Mouse (Mus musculus) heart, embryonic 14.5 days (tissue): ENCODE data around the gene St3gal4. TPM values are rescaled to one million over a fixed set of nuclear protein-coding genes. Genes with fewer than 3 reads are reported as not detected.
"Not testable (repeated sequence)": the region's sequence is repeated elsewhere in the genome, so short reads cannot be mapped to it uniquely, and the experiment has no call there.

Source experiments
- ATAC-seq: fragments of 200-750 bp; cut with Nextera tagmentation; 2 replicates; pipeline ENCODE4 v1.8.0; 2017; ENCODE audit warnings: low read depth, moderate TSS enrichment; ENCODE audit not compliant: insufficient number of reproducible peaks, insufficient read depth, low FRiP score
- H3K27ac ChIP-seq, 2 experiments: fragments of 200-500 bp in 1 of 2; fragments of 300-500 bp in 1 of 2; sonication (generic) in 1 of 2; replicated peaks in 1 of 2; 2 replicates each; pipeline ENCODE4 v1.5.1; 2012 to 2014; ENCODE audit warnings: low read depth in 2 of 2, low read length in 2 of 2, control low read depth in 1 of 2, mild to moderate bottlenecking in 1 of 2, mixed read lengths in 1 of 2; ENCODE audit not compliant: control insufficient read depth in 1 of 2, insufficient read depth in 1 of 2
- H3K27me3 ChIP-seq: fragments of 300-500 bp; sonication (generic); 2 replicates; pipeline ENCODE4 v1.6.1; 2014; ENCODE audit warnings: mild to moderate bottlenecking, low read length, control low read depth; ENCODE audit not compliant: control insufficient read depth, insufficient read depth
- H3K36me3 ChIP-seq: fragments of 300-500 bp; sonication (generic); 2 replicates; pipeline ENCODE4 v1.6.1; 2014; ENCODE audit warnings: mild to moderate bottlenecking, control low read depth, low read length, mixed read lengths; ENCODE audit not compliant: control insufficient read depth, insufficient read depth
- H3K4me1 ChIP-seq, 2 experiments: fragments of 200-500 bp in 1 of 2; fragments of 300-500 bp in 1 of 2; sonication (generic) in 1 of 2; 2 replicates each; pipeline ENCODE4 v1.6.1; 2012 to 2014; ENCODE audit warnings: low read length in 2 of 2, control low read depth in 1 of 2, mixed read lengths in 1 of 2; ENCODE audit not compliant: control insufficient read depth in 2 of 2, insufficient read depth in 2 of 2
- H3K4me2 ChIP-seq: fragments of 300-500 bp; sonication (generic); 2 replicates; pipeline ENCODE4 v1.6.1; 2014; ENCODE audit warnings: mild to moderate bottlenecking, low read length
- H3K4me3 ChIP-seq, 2 experiments: fragments of 200-500 bp in 1 of 2; fragments of 300-500 bp in 1 of 2; sonication (generic) in 1 of 2; 2 replicates each; pipeline ENCODE4 v1.5.1; 2012 to 2014; ENCODE audit warnings: low read length in 2 of 2, mild to moderate bottlenecking in 2 of 2, control low read depth in 1 of 2, low read depth in 1 of 2, moderate library complexity in 1 of 2; ENCODE audit not compliant: control insufficient read depth in 1 of 2, insufficient read depth in 1 of 2
- H3K9ac ChIP-seq: fragments of 300-500 bp; sonication (generic); 2 replicates; pipeline ENCODE4 v1.6.1; 2014; ENCODE audit warnings: mild to moderate bottlenecking, low read length
- H3K9me3 ChIP-seq: fragments of 300-500 bp; sonication (generic); 2 replicates; pipeline ENCODE4 v1.6.1; 2016; ENCODE audit warnings: low read length, control low read depth; ENCODE audit not compliant: control insufficient read depth
- WGBS: fragments of 180-500 bp; shearing (Covaris S2); extraction: QIAGEN DNeasy Blood & Tissue Kit; methylation state at CpG from one replicate; pipeline ENCODE4 v1.1.7; 2014; 5-methylcytosine and 5-hydroxymethylcytosine counted together
- polyA plus RNA-seq: library from polyadenylated mRNA; unstranded; fragments of >200 nt; fragmentation: Nextera tagmentation; extraction: Ambion mirVana; gene quantifications from 2 replicates; pipeline ENCODE4 v1.2.1, GENCODE M21; 2014

The St3gal4 gene
- polyA plus RNA-seq, 1 experiment from 2014 or later: 22.9 TPM

DNA sequence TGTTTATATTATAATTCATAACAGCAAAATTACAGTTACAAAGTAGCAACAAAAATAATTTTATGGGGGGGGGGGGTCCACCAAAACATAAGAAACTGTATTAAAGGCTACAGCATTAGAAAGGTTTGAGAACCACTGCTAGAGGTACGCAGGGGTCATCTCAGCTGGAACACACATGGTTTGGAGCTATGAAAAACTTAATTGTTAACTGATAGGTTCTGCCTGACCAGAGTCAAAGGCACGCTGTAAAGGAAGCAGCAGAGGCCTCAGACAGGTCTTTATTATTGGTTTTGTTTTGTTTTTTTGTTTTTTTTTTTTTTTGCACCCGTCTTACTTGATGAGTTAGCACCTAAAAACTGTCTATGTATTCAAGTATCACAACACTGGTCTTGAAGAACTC, 39.4 kb upstream of the St3gal4 start:
- Histone ChIP-seq H3K9ac (no peak overlapping the region), H3K27me3 (no peaks in the 10 kb centered on the region), H3K27ac (no peak overlapping the region), H3K36me3 (peaks cover 6% of the 10 kb centered on the region), H3K9me3 (no peaks in the 10 kb centered on the region), H3K4me2 (no peak overlapping the region), H3K4me1 (peaks cover 0 to 9% of the 10 kb centered on the region in 2 experiments; a peak in 1 of 4 replicates), H3K4me3 (no peak overlapping the region)
- 81% methylated on average over 3 of the region's 3 CpGs for WGBS
- no peak for ATAC-seq

DNA sequence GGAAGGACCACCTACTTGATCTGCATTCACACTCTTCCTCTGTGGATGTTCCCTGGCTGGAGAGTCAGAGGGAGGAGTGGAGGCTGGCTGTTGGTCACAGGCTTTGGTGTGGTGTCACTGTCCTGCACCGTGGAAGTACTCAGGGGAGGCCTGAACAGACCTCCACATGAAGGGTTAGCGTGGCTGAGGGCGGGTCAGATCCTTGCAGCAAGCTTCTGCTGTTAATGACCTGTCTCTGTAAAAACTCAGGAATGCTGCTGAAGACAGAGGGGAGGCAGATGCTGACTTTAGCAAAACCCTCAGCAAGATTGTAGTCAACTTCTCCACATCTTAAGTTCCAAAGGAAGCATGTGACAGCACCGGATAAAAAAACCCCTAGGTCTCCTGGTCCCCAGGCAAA, 37.8 kb upstream of the St3gal4 start:
- H3K27ac ChIP-seq: no peak overlapping the region; a peak in 1 of 4 replicates
- peaks cover 0 to 9% of the 10 kb centered on the region in 2 experiments; a peak in 1 of 4 replicates for H3K4me1 ChIP-seq
- no peaks in the 10 kb centered on the region for H3K9me3 ChIP-seq
- H3K27me3 ChIP-seq: no peaks in the 10 kb centered on the region
- WGBS: 87% methylated on average over 4 of the region's 4 CpGs
- ATAC-seq: no peak
- H3K9ac ChIP-seq: no peak overlapping the region
- no peak overlapping the region for H3K4me2 ChIP-seq
- no peaks in the 10 kb centered on the region for H3K36me3 ChIP-seq
- no peak overlapping the region for H3K4me3 ChIP-seq

DNA sequence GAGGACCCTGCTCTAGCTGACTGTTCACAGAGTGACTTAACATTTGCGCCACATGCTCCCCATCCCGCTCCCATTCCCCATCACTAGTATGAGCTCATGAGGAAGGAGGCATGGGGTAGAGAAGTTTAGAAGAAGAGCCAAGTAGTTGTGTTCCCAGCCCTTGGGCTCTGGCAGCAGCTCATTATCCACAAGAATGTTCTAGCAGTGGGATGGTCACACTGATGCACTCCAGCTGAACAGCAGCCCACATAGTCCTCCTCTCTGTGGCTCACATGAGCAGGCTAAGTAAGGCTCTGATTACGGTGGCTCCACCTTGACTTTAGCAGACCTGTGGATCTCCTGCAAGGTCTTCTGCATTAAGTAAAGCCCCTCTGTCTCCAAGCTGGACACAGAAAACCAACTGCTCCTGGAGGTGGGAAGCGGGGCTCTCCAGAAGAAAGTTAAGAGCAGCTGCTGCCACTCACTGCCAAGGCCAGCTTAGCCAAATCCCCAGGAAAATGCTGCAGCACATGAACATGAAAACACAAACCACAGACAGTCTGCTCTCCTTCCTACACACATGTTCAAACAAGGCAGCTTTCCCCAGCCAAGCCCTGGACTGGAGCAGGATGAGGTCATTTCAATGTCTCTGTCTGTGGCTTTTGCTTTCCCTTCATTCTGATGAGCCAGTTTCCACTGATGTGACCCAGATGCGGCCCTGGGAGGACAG, 37.1 kb upstream of the St3gal4 start:
- Histone ChIP-seq H3K4me2 (no peak overlapping the region), H3K4me1 (peaks cover 0 to 9% of the 10 kb centered on the region in 2 experiments; a peak in 1 of 4 replicates), H3K4me3 (no peak overlapping the region), H3K27ac (peak overlapping the region in 1 of 2 experiments; percentile 48; a peak in 2 of 4 replicates), H3K9me3 (no peaks in the 10 kb centered on the region), H3K27me3 (no peaks in the 10 kb centered on the region), H3K36me3 (no peaks in the 10 kb centered on the region), H3K9ac (no peak overlapping the region)
- WGBS: 87% methylated on average over 5 of the region's 5 CpGs
- ATAC-seq: no peak

DNA sequence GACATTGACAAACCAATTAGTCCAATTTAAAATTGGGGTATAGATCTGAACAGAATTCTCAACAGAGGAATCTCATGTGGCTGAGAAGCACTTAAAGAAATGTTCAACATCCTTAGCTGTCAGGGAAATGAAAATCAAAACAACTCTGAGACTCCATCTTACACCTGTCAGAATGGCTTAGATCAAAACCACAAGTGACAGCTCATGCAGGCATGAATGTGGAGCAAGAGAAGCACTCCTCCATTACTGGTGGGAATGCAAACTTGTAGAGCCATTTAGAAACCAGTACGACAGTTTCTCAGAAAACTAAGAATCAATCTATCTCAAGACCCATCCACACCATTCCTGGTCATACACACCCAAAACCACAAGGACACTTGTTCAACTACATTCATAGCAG, 33.9 kb upstream of the St3gal4 start:
- Histone ChIP-seq H3K9me3 (no peaks in the 10 kb centered on the region), H3K4me3 (no peak overlapping the region), H3K4me2 (no peak overlapping the region), H3K9ac (no peak overlapping the region), H3K36me3 (no peaks in the 10 kb centered on the region), H3K27me3 (no peaks in the 10 kb centered on the region), H3K4me1 (peaks cover 0 to 9% of the 10 kb centered on the region in 2 experiments; a peak in 1 of 4 replicates), H3K27ac (no peak overlapping the region)
- WGBS: 83% methylated on average over 1 of the region's 1 CpGs
- ATAC-seq: no peak

DNA sequence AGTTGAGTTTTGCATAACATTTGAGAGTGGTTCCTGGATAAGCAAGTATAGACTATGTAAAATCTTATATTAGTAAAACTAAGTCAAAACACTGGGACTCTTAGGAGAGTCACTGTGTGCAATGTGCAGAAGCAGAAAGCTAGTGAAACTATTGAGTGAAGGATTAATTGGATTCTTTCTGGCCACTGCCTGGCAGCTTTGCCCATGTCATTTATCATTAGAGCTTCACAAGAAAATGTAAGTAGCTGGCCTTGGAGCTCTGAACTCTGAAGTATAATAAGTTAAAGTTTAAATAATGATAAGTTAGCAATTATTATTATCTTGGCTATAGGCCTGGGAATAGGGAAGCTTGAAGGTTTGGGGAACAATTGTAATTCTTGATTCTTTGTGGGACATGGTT, 29.8 kb upstream of the St3gal4 start:
- not testable (repeated sequence) for H3K4me2 ChIP-seq, H3K9ac ChIP-seq, H3K9me3 ChIP-seq, H3K27ac ChIP-seq, H3K4me1 ChIP-seq, H3K36me3 ChIP-seq, H3K4me3 ChIP-seq, ATAC-seq, H3K27me3 ChIP-seq

DNA sequence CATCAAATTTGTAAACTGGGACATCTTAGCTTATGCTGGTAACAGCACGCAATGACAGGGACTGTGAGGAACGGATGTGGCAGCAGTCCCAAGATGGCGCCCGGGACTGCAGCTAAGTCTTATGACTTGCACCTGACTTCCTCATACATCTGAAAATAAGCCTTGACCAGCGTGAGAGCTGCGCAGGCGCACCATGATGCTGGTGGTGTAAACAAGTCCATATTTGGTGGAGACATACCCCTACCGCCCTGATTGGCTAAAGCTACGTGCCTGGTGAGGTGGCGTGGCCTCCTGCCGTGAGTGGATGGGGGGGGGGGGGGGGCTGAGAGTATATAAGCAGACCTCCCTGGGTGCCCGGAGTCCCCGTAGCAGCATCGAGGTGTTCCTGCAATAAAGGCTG, 28.2 kb upstream of the St3gal4 start:
- not testable (repeated sequence) for H3K9ac ChIP-seq, H3K36me3 ChIP-seq, H3K9me3 ChIP-seq, H3K4me2 ChIP-seq, H3K27ac ChIP-seq, H3K4me1 ChIP-seq, ATAC-seq, H3K4me3 ChIP-seq, H3K27me3 ChIP-seq
- 98% methylated on average over 13 of the region's 14 CpGs for WGBS

DNA sequence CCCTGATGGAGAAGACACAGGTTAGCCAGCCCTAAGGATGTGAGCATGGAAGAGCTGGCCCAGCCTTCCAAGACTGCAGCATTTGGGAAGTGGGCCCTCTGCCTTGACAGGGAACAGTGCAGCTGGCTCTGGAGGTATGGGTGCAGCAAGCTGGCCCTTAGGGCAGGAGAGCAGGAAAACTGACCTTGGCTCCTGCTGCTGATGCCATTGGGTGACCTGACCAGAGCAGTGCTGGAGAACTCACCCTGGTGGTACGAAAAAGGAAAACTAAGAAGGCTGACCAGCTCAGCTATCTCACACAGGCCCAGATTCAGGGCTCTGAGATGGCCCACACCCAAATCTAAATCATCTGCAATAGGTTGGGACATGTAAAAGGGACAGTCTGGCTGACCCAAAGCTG, 26.8 kb upstream of the St3gal4 start:
- no peaks in the 10 kb centered on the region for H3K9me3 ChIP-seq
- 100% methylated on average over 1 of the region's 1 CpGs for WGBS
- no peak overlapping the region for H3K4me3 ChIP-seq
- ATAC-seq: no peak
- no peak overlapping the region for H3K27ac ChIP-seq
- no peaks in the 10 kb centered on the region for H3K27me3 ChIP-seq
- no peak overlapping the region for H3K9ac ChIP-seq
- no peaks in the 10 kb centered on the region for H3K36me3 ChIP-seq
- no peaks in the 10 kb centered on the region for H3K4me1 ChIP-seq
- H3K4me2 ChIP-seq: no peak overlapping the region

DNA sequence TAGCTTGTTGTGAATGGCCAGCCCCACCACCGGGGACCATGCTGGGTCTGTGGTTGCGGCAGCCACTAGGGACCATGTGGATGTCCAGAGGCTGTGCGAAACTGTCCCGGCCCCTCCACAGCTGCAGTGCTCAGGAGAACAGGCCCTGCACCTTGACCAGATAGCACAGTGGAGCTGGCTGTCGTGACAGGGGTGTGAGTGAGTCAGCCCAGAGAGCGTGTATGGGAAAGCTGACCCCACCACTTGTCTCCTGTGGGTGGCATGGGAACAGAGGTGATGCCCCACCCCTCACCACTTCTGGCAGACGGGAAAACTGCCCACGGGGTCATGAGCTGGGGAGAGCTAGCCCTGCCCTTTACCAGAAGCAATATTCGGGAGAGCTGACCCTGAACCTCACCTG, 26.1 kb upstream of the St3gal4 start:
- no peak overlapping the region for H3K9ac ChIP-seq
- H3K9me3 ChIP-seq: no peaks in the 10 kb centered on the region
- H3K4me1 ChIP-seq: no peaks in the 10 kb centered on the region
- H3K36me3 ChIP-seq: no peaks in the 10 kb centered on the region
- H3K27ac ChIP-seq: no peak overlapping the region
- peak; percentile 43; the same call in 1 of the 2 replicates for ATAC-seq
- WGBS: 74% methylated on average over 9 of the region's 9 CpGs
- no peak overlapping the region for H3K4me3 ChIP-seq
- H3K4me2 ChIP-seq: no peak overlapping the region
- no peaks in the 10 kb centered on the region for H3K27me3 ChIP-seq
